Mouse (Mus musculus): Measurements from ENCODE around the gene Ggta1.

DNA sequence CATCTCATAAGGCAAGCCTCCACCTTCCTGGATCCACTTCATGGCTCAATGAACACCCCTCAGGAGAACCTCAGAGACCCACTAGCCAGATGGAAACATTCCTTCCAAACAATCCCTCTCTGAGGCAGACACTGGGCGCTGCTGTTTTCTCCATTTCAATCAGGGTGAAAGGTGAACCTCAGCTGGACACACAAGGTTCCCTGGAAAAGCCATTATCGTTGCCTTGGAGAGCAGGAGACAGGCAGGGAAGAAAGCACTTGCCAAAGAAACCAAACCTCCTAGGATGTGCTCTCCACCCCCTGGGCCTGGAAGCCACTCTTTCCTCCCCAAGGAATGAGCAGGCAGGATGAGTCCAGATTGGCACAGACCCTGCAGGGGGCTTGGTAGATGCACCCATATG, 35.5 kb downstream of the Ggta1 start:
- TF ChIP-seq CTCF (conservative IDR thresholded peaks at IDR 0.05; ENCODE audit: insufficient read depth, insufficient read length, low read depth, low read length) (no peak), POLR2A (IDR thresholded peaks at IDR 0.05; ENCODE audit: low read depth, low read length) (no peak)
